Mouse (Mus musculus) cerebellum, adult 2 months (tissue): Measurements from ENCODE around the gene Rps2. TPM values are rescaled to one million over a fixed set of nuclear protein-coding genes. Genes with fewer than 3 reads are reported as not detected.

Experiments used
- DNase-seq, 2 experiments: peaks; one replicate each; pipeline ENCODE4 v3.0.0; 2021
- H3K27ac ChIP-seq: fragments of 200-500 bp; 2 replicates; pipeline ENCODE4 v1.5.1; 2012; ENCODE audit warnings: low read length, control low read depth, inconsistent platforms; ENCODE audit not compliant: insufficient read depth
- H3K27me3 ChIP-seq: fragments of 200-500 bp; 2 replicates; pipeline ENCODE4 v1.6.1; 2012; ENCODE audit warnings: inconsistent platforms, mild to moderate bottlenecking, low read length, moderate library complexity; ENCODE audit not compliant: control insufficient read depth, insufficient read depth
- H3K4me1 ChIP-seq: fragments of 200-500 bp; 2 replicates; pipeline ENCODE4 v1.6.1; 2011; ENCODE audit warnings: low read length; ENCODE audit not compliant: control insufficient read depth, insufficient read depth
- H3K4me3 ChIP-seq: fragments of 200-500 bp; replicated peaks from 2 replicates; pipeline ENCODE3; 2011; ENCODE audit warnings: mild to moderate bottlenecking, low read depth, low read length, control low read depth; ENCODE audit not compliant: insufficient read depth
- CTCF ChIP-seq: fragments of 200-500 bp; IDR thresholded peaks from 2 replicates; pipeline ENCODE4 v1.5.1; 2011; ENCODE audit warnings: low read depth, mild to moderate bottlenecking, control low read depth, low read length, moderate library complexity, borderline replicate concordance; ENCODE audit not compliant: insufficient read depth
- POLR2A ChIP-seq: fragments of 200-500 bp; IDR thresholded peaks from 2 replicates; pipeline ENCODE4 v1.6.1; 2011; ENCODE audit warnings: low read length, control low read depth, borderline replicate concordance; ENCODE audit not compliant: insufficient read depth
- WGBS: fragments of 180-500 bp; shearing (Covaris S2); methylation state at CpG from one replicate; pipeline ENCODE4 v1.1.7; 2018; 5-methylcytosine and 5-hydroxymethylcytosine counted together
- polyA plus RNA-seq: library from polyadenylated mRNA; depleted of rRNA; stranded (reverse); fragments of >200 nt; gene quantifications from 2 replicates; pipeline ENCODE4 v1.2.3, GENCODE M21; 2012; rRNA removed

Rps2 gene
- polyA plus RNA-seq, 1 experiment = 621 TPM

- H3K27ac ChIP-seq = no peak overlapping the region
- no peak overlapping the region for H3K4me3 ChIP-seq
- TF ChIP-seq POLR2A (no peak), CTCF (no peak)
- 14% methylated on average over 4 of the region's 4 CpGs for WGBS
- 0 out of 2 replicates have a peak, but pooled peaks cover 3% of the 10 kb centered on the region for H3K4me1 ChIP-seq
- no peak for DNase-seq
- peaks cover 2% of the 10 kb centered on the region; the same call in 1 of the 2 replicates for H3K27me3 ChIP-seq
These were observed 33.6 kb downstream of the Rps2 start for GRCm38 (mm10) chr17:24751528-24751927.

DNA sequence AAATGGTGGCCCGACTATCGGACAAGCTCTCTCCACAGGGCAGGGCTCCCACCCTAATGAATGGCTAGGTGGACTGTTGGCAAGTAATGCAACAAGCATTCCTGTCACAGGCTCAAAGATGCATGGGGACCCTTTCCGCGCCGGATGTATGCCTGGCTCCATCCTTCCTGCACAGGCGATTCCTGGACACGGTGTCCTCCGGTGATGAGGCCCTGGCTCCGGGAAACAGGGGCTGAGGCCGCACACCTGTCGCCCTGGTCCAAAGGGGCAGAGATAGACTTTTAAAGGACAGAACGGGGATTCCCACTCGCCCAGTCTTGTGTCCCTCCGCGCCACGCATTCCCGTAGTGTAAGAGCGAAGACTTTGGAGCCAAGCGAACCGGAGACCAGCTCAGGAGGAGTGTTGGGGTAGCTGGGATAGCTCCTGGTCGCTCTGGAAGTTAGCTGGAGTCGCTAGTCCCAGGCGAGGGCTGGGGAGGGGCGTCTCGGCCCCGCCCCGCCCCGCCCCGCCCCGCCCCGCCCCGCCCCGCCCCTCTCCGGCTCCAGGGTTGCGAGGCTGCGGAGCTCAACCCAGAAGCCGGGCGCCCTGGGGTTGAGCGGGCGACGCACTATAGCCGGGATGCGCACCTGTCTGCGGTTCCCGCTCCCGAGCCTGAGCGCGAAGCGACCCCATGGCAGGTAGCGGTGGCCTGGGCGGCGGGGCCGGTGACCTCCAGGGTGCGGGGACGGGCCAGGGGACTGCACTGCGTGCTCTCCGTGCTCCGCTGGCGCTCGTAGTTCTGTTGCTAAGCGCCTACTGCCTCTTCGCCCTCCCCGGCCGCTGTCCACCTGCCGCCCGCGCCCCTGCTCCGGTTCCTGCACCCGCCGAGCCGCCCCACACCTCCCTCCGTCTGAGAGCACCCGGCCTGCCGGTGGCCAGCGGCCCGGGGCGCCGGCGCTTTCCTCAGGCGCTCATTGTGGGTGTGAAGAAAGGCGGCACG is 34.8 kb downstream of the Rps2 start, which contains the start of gene Hs3st6:
Hs3st6 (plus strand) TSS at position 574 of the 980 bp plus-strand sequence.
- H3K4me1 ChIP-seq = 0 out of 2 replicates have a peak, but pooled peaks cover 3% of the 10 kb centered on the region
- peaks cover 2% of the 10 kb centered on the region; the same call in 1 of the 2 replicates for H3K27me3 ChIP-seq
- no peak for DNase-seq
- under 1% methylated on average over 71 of the region's 82 CpGs for WGBS
- peak within 1 kb of the TSS; percentile 45 for H3K4me3 ChIP-seq
- TF ChIP-seq CTCF (no peak), POLR2A (no peak)
- no peak within 1 kb of the TSS for H3K27ac ChIP-seq

- no peak for DNase-seq
- Histone ChIP-seq H3K27ac (no peak overlapping the region), H3K4me3 (no peak overlapping the region), H3K27me3 (peaks cover 2% of the 10 kb centered on the region; the same call in 1 of the 2 replicates), H3K4me1 (0 out of 2 replicates have a peak, but pooled peaks cover under 1% of the 10 kb centered on the region)
- 85% methylated on average over 1 of the region's 1 CpGs for WGBS
- TF ChIP-seq CTCF = no peak
- no peak for TF ChIP-seq POLR2A
These were observed 39.5 kb downstream of the Rps2 start for GRCm38 (mm10) chr17:24757394-24757793.

- DNase-seq = no peak
- TF ChIP-seq POLR2A = no peak
- no peak for TF ChIP-seq CTCF
- Histone ChIP-seq H3K27ac (no peak overlapping the region), H3K4me1 (no peaks in the 10 kb centered on the region), H3K4me3 (no peak overlapping the region), H3K27me3 (no peaks in the 10 kb centered on the region)
- 52% methylated on average over 5 of the region's 5 CpGs for WGBS
These were observed 43.2 kb downstream of the Rps2 start for GRCm38 (mm10) chr17:24761121-24761520.

DNA sequence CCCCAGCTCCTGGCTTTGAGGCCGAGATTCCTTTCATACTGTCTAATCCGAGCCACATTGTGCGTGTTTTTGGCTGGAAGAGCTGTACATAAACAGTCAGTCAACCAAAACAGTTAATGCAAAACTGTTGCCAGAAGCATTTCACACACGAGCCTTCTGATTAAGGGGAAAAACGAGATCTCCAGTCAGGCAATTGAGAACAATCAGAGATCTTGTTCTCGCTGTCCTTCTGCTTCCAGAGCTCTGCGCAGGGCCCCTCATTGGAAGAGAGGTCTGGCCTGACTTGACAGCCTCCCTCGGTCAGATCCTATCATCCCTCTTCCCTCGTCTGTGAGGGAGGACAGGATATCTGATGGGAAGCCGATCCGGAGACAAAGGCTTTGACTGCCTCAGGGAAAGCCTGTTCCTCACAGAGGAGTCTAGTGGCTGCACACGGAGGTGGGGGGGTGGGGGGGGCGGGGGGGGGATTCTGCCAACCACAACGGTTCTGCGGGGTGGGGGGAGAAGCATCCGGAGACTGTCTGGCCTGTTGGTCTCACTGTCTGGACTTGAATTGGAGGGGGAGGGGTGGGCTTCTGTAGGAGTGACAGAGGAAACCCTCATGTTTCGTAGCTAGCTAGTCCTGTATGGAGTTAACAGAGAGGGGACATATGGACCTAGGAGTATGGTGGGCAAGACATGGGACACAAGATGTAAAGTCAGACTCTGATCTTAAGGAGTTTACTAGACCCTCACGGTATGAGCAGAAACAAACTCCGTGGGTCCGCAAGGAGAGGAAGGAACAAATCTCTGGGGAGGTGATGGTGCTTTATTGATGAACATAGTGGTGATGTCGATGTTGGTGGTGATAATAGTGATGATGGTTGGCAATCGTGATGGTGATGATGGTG is 47.3 kb downstream of the Rps2 start:
- H3K27me3 ChIP-seq = no peaks in the 10 kb centered on the region
- 40% methylated on average over 21 of the region's 22 CpGs for WGBS

GRCm38 (mm10) chr17:24766266-24766875 is 48.5 kb downstream of the Rps2 start:
- Histone ChIP-seq H3K27me3 (no peaks in the 10 kb centered on the region), H3K4me1 (no peaks in the 10 kb centered on the region), H3K27ac (no peak overlapping the region), H3K4me3 (no peak overlapping the region)
- no peak for DNase-seq
- 20% methylated on average over 12 of the region's 12 CpGs for WGBS
- TF ChIP-seq CTCF (no peak), POLR2A (no peak)

More for the DNA sequence above, 47.3 kb downstream of the Rps2 start:
- Histone ChIP-seq H3K27ac (no peak overlapping the region), H3K4me3 (no peak overlapping the region), H3K4me1 (no peaks in the 10 kb centered on the region)
- no peak for DNase-seq
- TF ChIP-seq POLR2A (no peak), CTCF (no peak)

- Histone ChIP-seq H3K4me3 (no peak overlapping the region), H3K4me1 (no peaks in the 10 kb centered on the region), H3K27me3 (no peaks in the 10 kb centered on the region), H3K27ac (no peak overlapping the region)
- WGBS = 54% methylated on average over 3 of the region's 3 CpGs
- TF ChIP-seq CTCF = no peak
- TF ChIP-seq POLR2A = no peak
- DNase-seq = no peak
These were observed 51.2 kb downstream of the Rps2 start for GRCm38 (mm10) chr17:24769146-24769545.

Other genes with a start within 250 kb of the Rps2 start
- gene E4f1, start 247.8 kb upstream of the Rps2 start, polyA plus RNA-seq = 79.4 and 80.6 TPM in 2 replicates
- gene Pgp, start 247.7 kb upstream of the Rps2 start, polyA plus RNA-seq = 126 and 133 TPM in 2 replicates
- 2.3 TPM in 2 replicates for gene Bricd5, start 244.2 kb upstream of the Rps2 start, polyA plus RNA-seq
- 55.9 and 63.5 TPM in 2 replicates for gene Mlst8, start 239.0 kb upstream of the Rps2 start, polyA plus RNA-seq
- gene Caskin1, start 229.5 kb upstream of the Rps2 start, polyA plus RNA-seq = 122 and 127 TPM in 2 replicates
- gene Traf7, start 190.2 kb upstream of the Rps2 start, polyA plus RNA-seq = 197 and 198 TPM in 2 replicates
- gene Rab26, start 183.9 kb upstream of the Rps2 start, polyA plus RNA-seq = 21.7 and 22.6 TPM in 2 replicates
- 122 and 132 TPM in 2 replicates for gene Pkd1, start 168.3 kb upstream of the Rps2 start, polyA plus RNA-seq
- 168 and 194 TPM in 2 replicates for gene Tsc2, start 85.5 kb upstream of the Rps2 start, polyA plus RNA-seq
- 9.0 TPM in 2 replicates for gene Nthl1, start 85.4 kb upstream of the Rps2 start, polyA plus RNA-seq
- gene Slc9a3r2, start 67.8 kb upstream of the Rps2 start, polyA plus RNA-seq = 140 and 146 TPM in 2 replicates
- not detected in 2 replicates for gene Npw, start 59.7 kb upstream of the Rps2 start, polyA plus RNA-seq
- 92.6 and 98.6 TPM in 2 replicates for gene Zfp598, start 48.4 kb upstream of the Rps2 start, polyA plus RNA-seq
- gene Syngr3, start 28.2 kb upstream of the Rps2 start, polyA plus RNA-seq = 130 and 132 TPM in 2 replicates
- gene Gfer, start 22.0 kb upstream of the Rps2 start, polyA plus RNA-seq = 26.7 and 30.9 TPM in 2 replicates
- 7.3 and 7.4 TPM in 2 replicates for gene Noxo1, start 21.9 kb upstream of the Rps2 start, polyA plus RNA-seq
- gene Tbl3, start 10.5 kb upstream of the Rps2 start, polyA plus RNA-seq = 60.6 and 62.4 TPM in 2 replicates
- 0.18 and 0.57 TPM in 2 replicates for gene Rnf151, start 53 bp upstream of the Rps2 start, polyA plus RNA-seq
- 548 and 613 TPM in 2 replicates for gene Ndufb10, start 6.4 kb downstream of the Rps2 start, polyA plus RNA-seq
- 0.67 and 0.70 TPM in 2 replicates for gene Rpl3l, start 9.7 kb downstream of the Rps2 start, polyA plus RNA-seq
- gene Msrb1, start 18.5 kb downstream of the Rps2 start, polyA plus RNA-seq = 63.3 and 66.8 TPM in 2 replicates
- gene Hs3st6, start 34.9 kb downstream of the Rps2 start, polyA plus RNA-seq = 0.80 and 1.0 TPM in 2 replicates
- not detected in 2 replicates for gene Meiob, start 86.2 kb downstream of the Rps2 start, polyA plus RNA-seq
- 195 and 209 TPM in 2 replicates for gene Hagh, start 122.0 kb downstream of the Rps2 start, polyA plus RNA-seq
- gene Fahd1, start 132.2 kb downstream of the Rps2 start, polyA plus RNA-seq = 31.1 and 33.4 TPM in 2 replicates
- gene Igfals, start 147.9 kb downstream of the Rps2 start, polyA plus RNA-seq = 0.11 and 0.27 TPM in 2 replicates
- gene Nubp2, start 168.2 kb downstream of the Rps2 start, polyA plus RNA-seq = 36.4 and 39.0 TPM in 2 replicates
- gene Spsb3, start 168.5 kb downstream of the Rps2 start, polyA plus RNA-seq = 124 and 138 TPM in 2 replicates
- gene Eme2, start 177.0 kb downstream of the Rps2 start, polyA plus RNA-seq = 57.3 and 62.7 TPM in 2 replicates
- gene Mrps34, start 177.0 kb downstream of the Rps2 start, polyA plus RNA-seq = 147 and 149 TPM in 2 replicates
- gene Nme3, start 178.4 kb downstream of the Rps2 start, polyA plus RNA-seq = 99.0 and 109 TPM in 2 replicates
- 358 and 363 TPM in 2 replicates for gene Mapk8ip3, start 218.9 kb downstream of the Rps2 start, polyA plus RNA-seq
- 10.6 and 12.3 TPM in 2 replicates for gene Jpt2, start 242.6 kb downstream of the Rps2 start, polyA plus RNA-seq